Mouse (Mus musculus): Measurements from ENCODE around the gene Cd80.
"Not testable (repeated sequence)": the region's sequence is repeated elsewhere in the genome, so short reads cannot be mapped to it uniquely, and the experiment has no call there.

DNA sequence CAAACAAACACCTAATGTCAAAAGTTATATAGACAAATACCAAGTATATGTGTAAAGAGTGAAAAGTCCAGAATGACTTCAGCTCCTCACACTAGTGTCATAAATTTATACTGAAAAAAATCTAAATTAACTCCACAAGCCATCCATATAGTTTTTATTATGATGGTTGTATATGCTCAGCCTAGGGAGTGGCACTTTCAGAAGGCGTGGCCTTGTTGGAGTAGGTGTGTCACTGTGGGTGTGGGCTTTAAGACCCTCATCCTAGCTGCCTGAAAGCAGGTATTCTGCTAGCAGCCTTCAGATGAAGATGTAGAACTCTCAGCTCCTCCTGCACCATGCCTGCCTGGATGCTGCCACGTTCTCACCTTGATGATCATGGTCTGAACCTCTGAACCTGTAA is 9.2 kb upstream of the Cd80 start:
- not testable (repeated sequence) for TF ChIP-seq CTCF (IDR thresholded peaks at IDR 0.05; ENCODE audit: extremely low read depth, insufficient read depth, insufficient read length, insufficient replicate concordance); POLR2A (IDR thresholded peaks at IDR 0.05; ENCODE audit: low read depth, low read length)

Data from spleen, adult 2 months (tissue).